Mouse (Mus musculus): ENCODE measurements around the gene Tlk1.
"Not testable (repeated sequence)": the region's sequence is repeated elsewhere in the genome, so short reads cannot be mapped to it uniquely, and the experiment has no call there.

Tlk1 gene

GRCm38 (mm10) chr2:70835209-70835608 lies 9.7 kb upstream of the Tlk1 start:
- peak; percentile 32 for DNase-seq (ENCODE audit: low read depth, low spot score)

DNA sequence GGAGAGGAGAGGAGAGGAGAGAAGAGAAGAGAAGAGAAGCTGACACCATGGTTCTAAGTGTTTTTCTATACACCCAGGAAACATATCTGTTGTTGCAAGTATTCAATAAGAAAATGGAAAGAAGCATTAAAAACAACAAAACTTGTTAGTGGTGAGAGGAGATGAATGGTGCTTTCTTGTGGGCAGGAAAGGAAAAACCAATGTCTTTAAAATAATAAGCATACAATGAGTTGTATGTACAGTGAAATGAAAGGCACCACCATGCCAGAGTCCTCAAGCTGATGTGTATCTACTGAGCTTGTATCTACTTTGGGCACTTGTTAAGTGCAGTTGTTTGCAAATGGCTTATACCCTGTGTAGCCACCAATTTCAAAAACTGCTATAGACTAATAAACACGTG lies 7.7 kb upstream of the Tlk1 start:
- no peak for DNase-seq (ENCODE audit: low read depth, low spot score)

DNA sequence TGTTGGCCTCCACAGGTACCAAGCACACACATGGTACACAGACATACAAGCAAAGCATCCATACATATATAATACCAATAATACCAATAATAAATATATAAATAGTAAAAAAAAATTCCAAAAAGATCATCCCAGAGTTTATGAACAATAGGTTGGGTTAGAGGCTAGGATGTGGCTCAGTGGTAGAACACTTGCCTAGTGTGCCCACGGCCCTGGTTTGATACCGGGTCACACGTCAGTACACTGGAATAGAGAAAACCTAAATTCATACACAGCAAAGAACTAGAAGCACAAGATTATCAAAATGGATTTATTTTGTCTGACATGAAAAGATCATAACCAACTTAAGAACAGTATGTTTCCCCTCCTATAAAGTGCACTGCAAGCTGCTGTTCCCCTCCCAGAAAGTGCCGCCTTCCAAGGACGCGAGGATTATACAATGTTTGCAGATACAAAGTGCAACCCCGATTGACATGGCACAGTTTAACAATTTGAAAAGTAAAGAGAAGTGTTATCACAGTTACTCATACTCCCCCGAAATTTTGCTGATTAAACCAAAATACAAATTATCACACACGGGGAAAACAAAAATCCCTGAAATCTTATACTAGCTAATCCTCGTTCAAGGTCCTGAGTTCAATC lies 6.3 kb upstream of the Tlk1 start:
- no peak for DNase-seq (ENCODE audit: low read depth, low spot score)

DNA sequence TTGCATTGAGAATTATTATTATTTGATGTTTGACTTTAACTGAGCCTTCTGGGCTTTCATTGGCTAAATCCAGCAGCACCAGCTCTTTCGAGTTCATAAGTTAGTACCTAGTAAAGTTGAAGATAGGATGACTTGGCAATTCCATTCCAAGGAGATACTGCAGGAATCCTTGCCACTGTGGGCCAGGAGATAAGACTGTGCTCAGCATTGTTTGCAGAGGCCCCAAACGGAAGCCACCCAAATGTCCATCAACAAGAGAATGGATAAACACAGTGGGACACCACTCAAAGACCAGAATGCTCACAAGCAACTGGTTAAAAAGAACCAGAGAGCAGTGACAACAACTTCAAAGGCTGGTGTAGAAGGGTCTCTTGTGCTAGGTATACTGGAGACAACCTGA lies 5.2 kb upstream of the Tlk1 start:
- DNase-seq (ENCODE audit: low read depth, low spot score) = no peak

GRCm38 (mm10) chr2:70829946-70830610 lies 4.5 kb upstream of the Tlk1 start:
- DNase-seq (ENCODE audit: low read depth, low spot score) = no peak

DNA sequence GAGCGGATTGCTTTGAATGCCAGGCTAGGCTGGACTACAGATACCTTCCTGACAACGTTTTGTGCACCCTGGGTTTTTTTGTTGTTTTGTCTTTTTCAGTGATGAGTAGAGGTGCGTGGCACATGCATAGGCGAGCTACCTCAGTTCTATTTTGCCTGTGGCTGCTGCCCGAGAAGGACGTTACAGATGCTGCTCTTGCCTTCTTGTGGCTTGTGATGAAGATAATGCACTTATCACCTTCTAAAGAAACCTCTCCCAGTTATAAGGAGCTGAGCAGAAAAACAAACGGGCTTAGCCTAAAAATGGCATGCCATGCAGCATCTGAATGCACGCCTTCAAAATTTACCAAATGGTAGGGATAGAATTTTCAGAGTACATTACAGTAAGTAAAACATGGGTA lies 2.3 kb upstream of the Tlk1 start:
- DNase-seq (ENCODE audit: low read depth, low spot score) = no peak

GRCm38 (mm10) chr2:70826436-70827230 lies 1.1 kb upstream of the Tlk1 start:
- DNase-seq (ENCODE audit: low read depth, low spot score) = no peak

DNA sequence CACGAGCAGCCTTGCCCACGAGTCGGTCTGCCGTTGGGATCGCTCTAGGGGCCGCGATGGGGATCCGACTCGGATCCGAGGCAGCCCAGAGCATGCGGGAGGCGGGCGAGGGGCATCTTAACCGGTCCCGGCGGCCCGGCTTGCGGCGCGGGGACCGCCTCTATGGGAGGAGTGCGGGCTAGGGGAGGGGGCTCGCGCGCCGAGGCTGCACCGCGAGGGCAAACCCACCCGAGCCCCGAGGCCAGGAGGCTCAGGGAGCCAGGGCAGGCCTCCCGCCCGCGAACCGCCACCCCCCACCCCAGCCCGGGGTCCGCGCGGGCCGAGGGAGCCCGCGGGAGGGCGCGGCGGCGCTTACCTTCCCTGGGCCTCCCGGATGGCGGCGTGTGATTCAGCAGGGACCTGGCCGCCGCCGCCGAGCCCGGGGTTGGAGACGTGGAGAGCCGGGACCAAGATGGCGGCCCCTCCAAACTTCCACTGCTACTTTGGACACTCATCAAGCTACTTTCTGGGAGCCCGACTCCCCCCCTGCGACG lies 624 bp downstream of the Tlk1 start:
- DNase-seq (ENCODE audit: low read depth, low spot score) = peak; percentile 83

DNA sequence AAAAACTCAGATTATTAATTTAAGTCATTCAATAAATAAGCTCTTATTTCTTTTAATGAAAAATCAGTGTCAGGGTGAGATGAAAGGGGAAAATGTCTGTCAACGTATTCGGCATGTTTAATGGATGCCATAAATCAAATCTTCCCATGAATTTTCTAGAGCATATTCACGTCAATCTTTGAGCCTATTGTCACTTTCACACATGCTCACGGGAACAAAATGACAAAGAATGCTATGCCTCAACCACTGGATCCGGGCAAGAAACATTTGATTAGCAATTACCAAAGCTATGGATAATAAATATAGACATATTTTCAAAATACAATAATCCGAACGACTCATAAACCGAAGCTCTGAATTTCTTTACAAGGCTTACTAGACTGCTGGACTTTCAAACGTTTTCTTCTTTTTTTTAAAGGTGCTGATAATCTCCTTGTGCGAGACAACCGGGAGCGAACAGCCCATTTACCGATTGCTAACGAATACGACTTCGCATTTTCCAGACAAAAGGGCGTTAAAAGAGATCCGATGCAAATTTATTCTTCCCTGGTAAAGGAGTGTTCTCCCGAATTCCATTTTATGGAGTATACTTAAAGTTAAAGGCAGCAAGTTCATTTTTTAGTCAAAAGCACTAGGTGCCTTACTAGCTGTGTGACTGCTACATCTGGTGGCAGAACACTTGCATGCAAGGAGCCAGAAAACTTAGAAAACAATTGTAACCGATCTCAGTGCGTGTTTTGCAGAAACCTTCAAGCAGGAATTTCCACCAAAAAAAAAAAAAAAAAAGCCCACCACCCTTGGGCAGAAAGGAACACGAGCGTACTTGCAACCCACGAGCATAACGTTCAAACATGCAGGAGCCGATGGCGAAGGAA lies 1.4 kb downstream of the Tlk1 start:
- DNase-seq (ENCODE audit: low read depth, low spot score) = peak; percentile 76

GRCm38 (mm10) chr2:70823434-70823833 lies 2.1 kb downstream of the Tlk1 start:
- DNase-seq (ENCODE audit: low read depth, low spot score) = no peak

- DNase-seq (ENCODE audit: low read depth, low spot score) = no peak
Observed at GRCm38 (mm10) chr2:70816939-70817338, 8.6 kb downstream of the Tlk1 start.

DNA sequence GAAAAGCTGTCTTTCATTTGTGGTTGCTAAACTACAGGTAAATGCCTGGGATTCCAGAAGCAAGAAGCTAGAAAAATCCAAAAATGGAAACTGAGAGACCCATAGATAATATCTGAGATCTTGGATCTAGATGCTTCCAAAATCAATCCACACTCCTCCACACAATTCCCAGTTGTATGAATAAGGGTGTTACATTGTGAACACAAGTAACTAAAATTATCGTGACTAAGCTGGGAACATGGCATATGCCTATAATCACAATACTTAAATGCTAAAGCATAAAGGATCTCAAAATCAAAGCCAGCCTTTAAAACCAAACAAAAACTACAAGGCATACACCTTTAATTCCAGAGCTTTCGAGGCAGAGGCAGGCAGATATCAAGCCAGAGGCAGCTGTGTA lies 9.5 kb downstream of the Tlk1 start:
- DNase-seq (ENCODE audit: low read depth, low spot score) = no peak

DNA sequence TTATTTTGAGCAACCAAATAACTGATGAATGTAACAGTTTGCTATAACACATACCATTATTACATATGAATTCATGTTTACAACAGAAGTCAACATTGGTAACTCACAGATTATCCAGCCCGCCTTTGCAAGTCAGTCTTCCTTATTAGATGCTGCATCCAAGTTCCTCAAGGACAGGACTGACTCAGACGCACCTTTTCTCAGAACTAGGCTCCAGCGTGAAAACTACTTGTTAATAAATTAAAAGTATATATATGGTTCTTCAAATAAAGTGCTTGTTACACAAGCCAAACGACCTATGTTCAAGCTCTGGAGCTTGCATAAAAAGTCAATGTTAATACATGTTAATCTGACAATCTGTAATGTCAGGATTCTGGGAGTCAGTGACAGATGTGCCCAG lies 11.9 kb downstream of the Tlk1 start:
- DNase-seq (ENCODE audit: low read depth, low spot score) = no peak

DNA sequence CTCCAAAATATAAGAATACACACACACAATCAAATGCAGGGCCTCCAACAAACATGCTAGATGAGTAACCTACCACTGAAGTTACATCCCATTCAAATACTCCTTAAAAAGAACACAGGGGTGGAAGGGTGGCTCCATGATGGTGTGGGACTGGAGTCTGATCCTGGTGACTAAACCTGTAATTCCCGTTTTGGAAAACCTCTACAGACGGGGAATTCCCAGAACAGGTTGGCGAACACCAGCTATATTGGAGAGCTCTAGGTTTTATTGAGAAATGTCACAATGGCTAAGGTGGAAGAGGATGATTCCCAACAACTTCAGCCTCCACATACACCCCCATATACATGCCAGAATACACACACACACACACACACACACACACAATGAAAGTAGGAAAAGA lies 14.1 kb downstream of the Tlk1 start:
- DNase-seq (ENCODE audit: low read depth, low spot score) = no peak

DNA sequence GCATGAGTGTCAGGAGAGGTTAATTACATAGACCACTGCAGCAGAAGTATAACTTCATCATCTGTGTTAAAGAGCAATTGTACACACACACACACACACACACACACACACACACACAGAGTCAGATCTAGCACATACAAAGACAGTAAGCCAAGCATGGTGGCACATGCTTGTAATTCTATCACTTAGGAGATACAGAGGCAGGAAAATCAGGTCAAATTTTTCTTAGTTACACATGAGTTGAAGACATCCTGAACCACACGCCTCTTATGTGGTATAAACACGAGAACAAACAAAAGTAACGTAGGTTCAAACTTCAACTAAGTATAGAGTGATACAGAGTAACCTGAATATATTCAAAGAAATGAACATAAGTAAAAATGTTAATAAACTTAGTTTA lies 15.6 kb downstream of the Tlk1 start:
- peak; percentile 32 for DNase-seq (ENCODE audit: low read depth, low spot score)

GRCm38 (mm10) chr2:70808681-70809080 lies 16.8 kb downstream of the Tlk1 start:
- DNase-seq (ENCODE audit: low read depth, low spot score) = no peak

DNA sequence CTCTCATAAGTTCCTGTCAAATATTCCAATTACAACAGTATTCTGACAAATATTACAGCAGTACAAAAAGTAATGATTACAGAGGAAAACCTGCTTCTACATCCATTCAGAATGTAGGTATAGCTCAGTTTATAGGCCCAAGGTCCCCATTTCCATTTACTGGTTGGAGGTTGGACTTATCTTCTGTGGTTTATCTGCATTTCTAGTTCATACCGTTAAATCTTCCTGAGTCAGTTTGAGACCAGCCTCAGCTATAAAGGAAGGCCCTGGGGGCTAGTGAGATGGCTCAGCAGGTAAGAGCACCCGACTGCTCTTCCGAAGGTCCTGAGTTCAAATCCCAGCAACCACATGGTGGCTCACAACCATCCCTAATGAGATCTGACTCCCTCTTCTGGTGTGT lies 17.9 kb downstream of the Tlk1 start:
- not testable (repeated sequence) for DNase-seq (ENCODE audit: low read depth, low spot score)

GRCm38 (mm10) chr2:70806020-70806419 lies 19.5 kb downstream of the Tlk1 start:
- no peak for DNase-seq (ENCODE audit: low read depth, low spot score)

DNA sequence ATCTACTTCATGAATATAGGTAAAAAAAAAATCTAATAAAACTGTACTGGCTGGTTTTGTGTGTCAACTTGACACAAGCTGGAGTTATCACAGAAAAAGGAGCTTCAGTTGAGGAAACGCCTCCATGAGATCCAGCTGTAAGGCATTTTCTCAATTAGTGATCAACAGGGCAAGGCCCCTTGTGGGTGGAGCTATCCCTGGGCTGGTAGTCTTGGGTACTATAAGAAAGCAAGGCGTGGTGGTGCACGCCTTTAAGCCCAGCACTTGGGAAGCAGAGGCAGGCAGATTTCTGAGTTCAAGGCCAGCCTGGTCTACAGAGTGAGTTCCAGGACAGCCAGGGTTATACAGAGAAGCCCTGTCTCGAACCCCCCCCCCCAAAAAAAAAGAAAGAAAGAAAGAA lies 21.8 kb downstream of the Tlk1 start:
- not testable (repeated sequence) for DNase-seq (ENCODE audit: low read depth, low spot score)

- no peak for DNase-seq (ENCODE audit: low read depth, low spot score)
Observed at GRCm38 (mm10) chr2:70802658-70803057, 22.9 kb downstream of the Tlk1 start.

GRCm38 (mm10) chr2:70801543-70801942 lies 24.0 kb downstream of the Tlk1 start:
- DNase-seq (ENCODE audit: low read depth, low spot score) = no peak

DNA sequence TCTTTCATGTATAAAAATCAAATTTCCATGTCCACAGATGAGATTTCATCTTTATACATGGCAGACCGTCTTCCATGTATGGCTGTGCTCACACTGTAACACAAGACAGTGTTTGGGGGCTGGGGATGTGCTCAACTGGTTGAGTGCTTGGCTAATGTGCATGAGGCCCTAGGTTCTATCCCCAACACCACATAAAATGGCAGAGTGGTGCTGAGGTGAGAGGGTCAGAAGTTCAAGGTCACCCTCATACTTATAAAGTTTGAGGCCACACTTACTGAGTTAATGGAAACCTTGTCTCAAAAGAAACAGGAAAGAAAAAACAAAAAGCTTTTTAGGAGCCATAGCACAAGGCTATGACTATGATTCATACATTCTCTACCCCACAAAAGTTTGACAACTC lies 25.1 kb downstream of the Tlk1 start:
- DNase-seq (ENCODE audit: low read depth, low spot score) = no peak
